Mouse (Mus musculus): ENCODE measurements around the gene Dhdds. TPM values are rescaled to one million over a fixed set of nuclear protein-coding genes. Genes with fewer than 3 reads are reported as not detected.
"Not testable (repeated sequence)": the region's sequence is repeated elsewhere in the genome, so short reads cannot be mapped to it uniquely, and the experiment has no call there.

Dhdds gene
- total RNA-seq, 2 experiments from 2014 or later = 17.9 to 28.9 TPM

GRCm38 (mm10) chr4:134005581-134006358, 5.1 kb upstream of the Dhdds start:
- peak; percentile 34 for ATAC-seq (ENCODE audit: poor library complexity, severe bottlenecking)

GRCm38 (mm10) chr4:134002903-134003302, 2.2 kb upstream of the Dhdds start:
- ATAC-seq (ENCODE audit: poor library complexity, severe bottlenecking) = no peak

GRCm38 (mm10) chr4:134002246-134002645, 1.5 kb upstream of the Dhdds start:
- no peak for ATAC-seq (ENCODE audit: poor library complexity, severe bottlenecking)

- ATAC-seq (ENCODE audit: poor library complexity, severe bottlenecking) = no peak
These were observed 992 bp upstream of the Dhdds start for GRCm38 (mm10) chr4:134001710-134002109.

GRCm38 (mm10) chr4:133994697-133995096, 6.0 kb downstream of the Dhdds start:
- no peak for ATAC-seq (ENCODE audit: poor library complexity, severe bottlenecking)

- ATAC-seq (ENCODE audit: poor library complexity, severe bottlenecking) = no peak
These were observed 9.5 kb downstream of the Dhdds start for GRCm38 (mm10) chr4:133991087-133991660.

- no peak for ATAC-seq (ENCODE audit: poor library complexity, severe bottlenecking)
These were observed 10.7 kb downstream of the Dhdds start for GRCm38 (mm10) chr4:133990035-133990434.

GRCm38 (mm10) chr4:133988289-133988688, 12.4 kb downstream of the Dhdds start:
- ATAC-seq (ENCODE audit: poor library complexity, severe bottlenecking) = not testable (repeated sequence)

GRCm38 (mm10) chr4:133982936-133983335, 17.8 kb downstream of the Dhdds start:
- ATAC-seq (ENCODE audit: poor library complexity, severe bottlenecking) = no peak

- ATAC-seq (ENCODE audit: poor library complexity, severe bottlenecking) = no peak
These were observed 20.2 kb downstream of the Dhdds start for GRCm38 (mm10) chr4:133980496-133980895.

- ATAC-seq (ENCODE audit: poor library complexity, severe bottlenecking) = peak; percentile 83
These were observed 22.6 kb downstream of the Dhdds start for GRCm38 (mm10) chr4:133978021-133978711.

- ATAC-seq (ENCODE audit: poor library complexity, severe bottlenecking) = no peak
These were observed 29.0 kb downstream of the Dhdds start for GRCm38 (mm10) chr4:133971741-133972140.

GRCm38 (mm10) chr4:133970876-133971275, 29.8 kb downstream of the Dhdds start:
- no peak for ATAC-seq (ENCODE audit: poor library complexity, severe bottlenecking)

GRCm38 (mm10) chr4:133970196-133970595, 30.5 kb downstream of the Dhdds start:
- ATAC-seq (ENCODE audit: poor library complexity, severe bottlenecking) = no peak

GRCm38 (mm10) chr4:133969114-133969770, 31.5 kb downstream of the Dhdds start:
- ATAC-seq (ENCODE audit: poor library complexity, severe bottlenecking) = no peak

- ATAC-seq (ENCODE audit: poor library complexity, severe bottlenecking) = peak; percentile 5
These were observed 32.4 kb downstream of the Dhdds start, which contains the start of gene Hmgn2 for GRCm38 (mm10) chr4:133968150-133968921. Gene Hmgn2 (minus strand): TSS chr4:133968650.

GRCm38 (mm10) chr4:133967866-133968149, 32.9 kb downstream of the Dhdds start:
- peak; percentile 79 for ATAC-seq (ENCODE audit: poor library complexity, severe bottlenecking)

GRCm38 (mm10) chr4:133967138-133967865, 33.4 kb downstream of the Dhdds start:
- peak; percentile 76 for ATAC-seq (ENCODE audit: poor library complexity, severe bottlenecking)

GRCm38 (mm10) chr4:133966271-133966940, 34.3 kb downstream of the Dhdds start:
- no peak for ATAC-seq (ENCODE audit: poor library complexity, severe bottlenecking)

Data from megakaryocyte, adult 5-6 weeks (primary cell).